Mouse (Mus musculus) G1E (cell line): Measurements from ENCODE around the gene Gm27029. TPM values are rescaled to one million over a fixed set of nuclear protein-coding genes. Genes with fewer than 3 reads are reported as not detected.
A peak's percentile ranks its signal among the peaks of the same experiment; 100 is the strongest.

ENCODE experiments used
- ATAC-seq: 2 replicates; pipeline ENCODE4 v1.8.0; 2016; ENCODE audit warnings: mild to moderate bottlenecking; ENCODE audit not compliant: insufficient number of reproducible peaks, poor library complexity, low FRiP score, severe bottlenecking; ENCODE audit errors: extremely low read depth
- DNase-seq: peaks from one replicate; pipeline ENCODE4 v3.0.0; 2012; ENCODE audit warnings: low spot score
- H3K27me3 ChIP-seq: 2 replicates; pipeline ENCODE4 v1.6.1; 2012; ENCODE audit warnings: mild to moderate bottlenecking, low read length, inconsistent platforms; ENCODE audit not compliant: insufficient read depth
- H3K36me3 ChIP-seq: replicated peaks from 2 replicates; pipeline ENCODE3; 2012; ENCODE audit warnings: mild to moderate bottlenecking, inconsistent platforms
- H3K4me1 ChIP-seq: 2 replicates; pipeline ENCODE4 v1.6.1; 2012; ENCODE audit warnings: low read depth, low read length, inconsistent platforms, mixed read lengths; ENCODE audit not compliant: insufficient read depth
- H3K4me3 ChIP-seq: 2 replicates; pipeline ENCODE4 v1.5.1; 2012; ENCODE audit warnings: low read depth, mild to moderate bottlenecking, inconsistent platforms, low read length, moderate library complexity, mixed read lengths
- H3K9me3 ChIP-seq: replicated peaks from 2 replicates; pipeline ENCODE4 v1.6.1; 2012; ENCODE audit warnings: inconsistent platforms
- CTCF ChIP-seq: IDR thresholded peaks from 2 replicates; pipeline ENCODE4 v1.5.1; 2012; ENCODE audit warnings: low read depth, low read length, inconsistent platforms, mixed read lengths
- GATA1 ChIP-seq: IDR thresholded peaks from 2 replicates; pipeline ENCODE4 v1.6.1; 2012; ENCODE audit warnings: borderline replicate concordance, low read length, inconsistent platforms, mixed read lengths
- GATA2 ChIP-seq: IDR thresholded peaks from 2 replicates; pipeline ENCODE4 v1.6.1; 2012; ENCODE audit warnings: low read depth, low read length, inconsistent platforms, borderline replicate concordance
- POLR2AphosphoS5 ChIP-seq: IDR thresholded peaks from 2 replicates; pipeline ENCODE4 v1.6.1; 2012; ENCODE audit warnings: low read depth, low read length, inconsistent platforms; ENCODE audit not compliant: insufficient replicate concordance
- TAL1 ChIP-seq: conservative IDR thresholded peaks from 2 replicates; pipeline ENCODE4 v1.6.1; 2012; ENCODE audit warnings: low read depth, low read length, inconsistent platforms, mixed read lengths
- polyA plus RNA-seq: library from polyadenylated mRNA; stranded (reverse); fragments of >175 nt; gene quantifications from 2 replicates; pipeline ENCODE4 v1.2.3, GENCODE M21; 2012
- total RNA-seq, 2 experiments: library from RNA; stranded (forward) in 1 of 2; stranded (reverse) in 1 of 2; fragments of 200-1000 nt in 1 of 2; fragments of >200 nt in 1 of 2; fragmentation: Nextera tagmentation in 1 of 2; gene quantifications; 2 replicates each; pipeline ENCODE4 v1.2.3; 2014 to 2017

Gm27029 gene
- total and polyA plus RNA-seq, 3 experiments, result 0.90 to 3.0 (median 2.1) TPM

DNA sequence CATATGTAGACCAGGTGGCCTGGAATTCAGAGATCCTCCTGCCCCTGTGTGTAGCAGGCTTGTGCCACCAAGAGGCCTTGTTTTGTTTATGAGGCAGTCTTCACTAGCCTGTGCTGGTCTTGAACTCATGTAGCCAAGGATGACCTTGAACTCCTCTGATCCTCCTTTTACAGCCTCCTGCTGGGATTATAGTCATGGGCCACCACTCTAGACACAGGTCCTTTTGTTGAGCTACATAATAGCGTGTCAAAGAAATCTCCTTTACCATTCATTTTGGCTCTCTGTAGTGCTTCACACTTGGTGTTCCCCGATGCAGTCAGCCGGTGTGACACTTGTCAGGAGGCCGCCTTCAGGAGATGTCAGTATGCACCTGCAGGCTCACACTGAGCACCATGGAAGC is 12.3 kb upstream of the Gm27029 start:
- Histone ChIP-seq H3K4me1 (peaks cover 11% of the 10 kb centered on the region), H3K9me3 (no peaks in the 10 kb centered on the region), H3K4me3 (no peak overlapping the region), H3K27me3 (no peaks in the 10 kb centered on the region), H3K36me3 (peaks cover 45% of the 10 kb centered on the region)
- ATAC-seq, result no peak
- DNase-seq, result no peak
- TF ChIP-seq CTCF (no peak), GATA2 (no peak), TAL1 (no peak), POLR2AphosphoS5 (no peak), GATA1 (no peak)

DNA sequence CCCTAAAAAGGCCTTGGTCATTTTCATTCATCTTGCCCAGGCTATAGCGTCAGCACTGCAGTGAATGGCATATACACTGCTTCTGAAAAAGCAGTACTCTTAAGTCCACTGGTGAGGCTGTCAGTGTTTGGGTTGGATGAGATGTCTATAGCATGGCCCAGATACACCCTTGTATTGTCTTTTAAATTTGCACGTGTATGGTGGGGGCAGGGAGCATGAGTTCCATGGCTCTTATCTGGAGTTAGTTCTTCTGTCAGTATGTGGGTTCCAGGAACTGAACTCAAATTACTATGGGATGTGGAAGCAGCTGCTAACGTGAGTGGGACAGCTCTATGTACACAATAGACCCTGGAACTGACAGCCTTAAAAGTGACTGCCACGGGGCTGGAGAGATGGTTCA is 11.2 kb upstream of the Gm27029 start:
- no peak overlapping the region for H3K4me3 ChIP-seq
- no peak for TF ChIP-seq GATA2
- no peak for TF ChIP-seq TAL1
- no peak for TF ChIP-seq CTCF
- TF ChIP-seq POLR2AphosphoS5, result no peak
- TF ChIP-seq GATA1, result no peak
- DNase-seq (no peak), ATAC-seq (no peak)
- no peaks in the 10 kb centered on the region for H3K9me3 ChIP-seq
- peaks cover 11% of the 10 kb centered on the region for H3K4me1 ChIP-seq
- H3K27me3 ChIP-seq, result no peaks in the 10 kb centered on the region
- peaks cover 55% of the 10 kb centered on the region for H3K36me3 ChIP-seq

DNA sequence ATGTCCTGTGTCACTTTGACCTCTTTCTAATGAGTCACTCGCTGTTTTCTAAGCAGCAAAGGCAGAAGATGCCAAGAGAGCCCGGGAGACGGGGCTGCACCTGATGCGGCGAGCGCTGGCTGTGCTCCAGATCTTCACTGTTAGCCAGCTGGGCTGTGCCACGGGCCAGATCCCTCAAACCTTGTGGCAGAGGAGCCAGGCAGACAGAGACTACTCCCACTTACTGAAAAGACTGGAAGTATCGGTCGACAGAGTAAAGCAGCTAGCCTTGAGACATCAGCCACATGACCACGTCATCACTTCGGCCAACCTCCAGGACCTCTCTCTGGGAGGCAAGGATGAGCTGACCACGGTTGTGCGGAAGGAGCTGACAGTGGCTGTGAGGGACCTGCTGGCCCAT is 8.8 kb upstream of the Gm27029 start:
- no peak for TF ChIP-seq GATA2
- Histone ChIP-seq H3K4me3 (no peak overlapping the region), H3K36me3 (peaks cover 80% of the 10 kb centered on the region), H3K9me3 (no peaks in the 10 kb centered on the region), H3K4me1 (peaks cover 14% of the 10 kb centered on the region), H3K27me3 (no peaks in the 10 kb centered on the region)
- no peak for ATAC-seq
- no peak for DNase-seq

DNA sequence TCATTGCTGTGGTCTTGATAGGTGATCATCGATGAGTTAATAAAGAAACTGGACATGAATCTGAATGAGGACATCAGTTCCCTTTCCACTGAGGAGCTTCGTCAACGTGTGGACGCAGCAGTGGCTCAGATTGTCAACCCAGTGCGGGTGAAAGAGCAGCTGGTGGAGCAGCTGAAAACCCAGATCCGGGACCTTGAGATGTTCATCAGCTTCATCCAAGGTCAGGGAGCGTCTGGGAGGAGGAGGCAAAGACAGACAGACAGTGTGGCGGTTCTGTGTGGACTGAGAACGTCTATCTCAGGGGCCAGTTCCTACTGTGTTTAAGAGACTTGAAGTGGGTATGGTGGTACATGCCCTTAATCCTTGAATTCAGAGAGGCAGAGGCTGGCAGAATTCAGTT is 6.7 kb upstream of the Gm27029 start:
- H3K27me3 ChIP-seq, result no peaks in the 10 kb centered on the region
- TF ChIP-seq TAL1, result no peak
- no peak for TF ChIP-seq GATA2
- no peak for TF ChIP-seq GATA1
- TF ChIP-seq CTCF, result no peak
- no peak for TF ChIP-seq POLR2AphosphoS5
- peaks cover 86% of the 10 kb centered on the region for H3K36me3 ChIP-seq
- H3K4me1 ChIP-seq, result peaks cover 23% of the 10 kb centered on the region
- no peak overlapping the region for H3K4me3 ChIP-seq
- no peaks in the 10 kb centered on the region for H3K9me3 ChIP-seq
- ATAC-seq (no peak), DNase-seq (no peak)

DNA sequence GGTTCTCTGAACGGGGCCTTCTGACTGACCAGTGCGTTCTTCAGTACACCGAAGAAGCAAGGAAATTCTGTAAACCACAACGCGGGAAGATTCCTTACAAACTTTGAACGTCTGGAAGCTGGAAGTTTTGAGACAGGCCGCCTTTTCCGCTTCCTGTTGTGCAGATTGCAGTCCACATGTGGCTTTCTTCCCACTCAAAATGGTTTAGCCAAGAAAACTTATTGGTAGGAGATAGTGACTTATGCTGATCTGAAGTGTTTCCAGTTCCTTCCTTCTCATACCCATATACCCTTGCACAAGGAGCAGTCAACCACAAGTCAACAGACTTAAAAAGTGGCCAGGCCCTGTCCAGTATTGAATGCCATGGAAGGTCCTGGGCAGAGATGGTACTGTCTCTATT is 1.6 kb upstream of the Gm27029 start:
- ATAC-seq, result no peak
- no peak for DNase-seq
- TF ChIP-seq GATA2 (no peak), POLR2AphosphoS5 (no peak), TAL1 (no peak), CTCF (no peak), GATA1 (no peak)
- Histone ChIP-seq H3K36me3 (peaks cover 39% of the 10 kb centered on the region), H3K4me3 (peak overlapping the region; percentile 89; the same call in 1 of the 2 replicates), H3K9me3 (no peaks in the 10 kb centered on the region), H3K27me3 (no peaks in the 10 kb centered on the region), H3K4me1 (peaks cover 39% of the 10 kb centered on the region)

DNA sequence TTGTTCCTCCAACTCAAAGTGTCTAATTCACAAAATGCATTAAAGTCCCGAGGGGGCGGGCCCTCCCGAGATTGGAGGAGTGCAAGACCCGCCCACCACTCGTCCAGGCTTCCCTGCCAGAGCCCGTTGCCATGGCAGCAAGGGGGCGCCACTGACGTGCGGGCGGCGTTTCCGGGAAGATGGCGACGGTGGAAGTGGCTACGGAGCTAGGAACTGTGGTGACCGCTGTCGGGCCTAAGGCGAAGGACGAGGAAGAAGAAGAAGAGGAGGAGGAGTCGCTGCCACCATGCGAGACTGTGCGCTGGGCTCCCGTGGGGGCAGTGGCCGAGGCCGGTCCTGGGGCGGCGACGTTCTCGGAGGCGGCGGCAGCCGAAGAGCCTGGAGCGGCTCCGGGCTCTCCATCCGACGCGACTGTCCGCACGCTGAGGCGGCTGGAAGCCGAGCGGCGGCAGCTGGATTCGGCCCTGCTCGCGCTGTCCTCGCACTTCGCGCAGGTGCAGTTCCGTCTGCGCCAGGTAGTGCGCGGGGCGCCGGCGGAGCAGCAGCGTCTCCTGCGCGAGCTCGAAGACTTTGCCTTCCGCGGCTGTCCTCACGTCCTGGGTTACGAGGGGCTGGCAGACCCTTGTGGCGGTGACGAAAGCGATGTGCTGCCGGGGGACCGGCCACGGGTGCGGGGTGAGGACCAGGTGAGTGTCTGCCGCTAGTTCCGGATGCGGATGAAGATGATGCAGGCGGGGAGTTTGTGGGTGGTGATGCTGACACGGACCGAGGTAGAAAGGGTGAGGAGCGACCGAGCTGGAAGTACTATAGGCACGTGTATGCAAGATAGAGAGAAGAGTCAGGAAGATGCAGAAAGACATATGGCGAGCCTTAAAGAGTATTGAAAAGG is 573 bp upstream of the Gm27029 start, which contains the start of the genes Rundc1 and Ptges3l:
Gene Rundc1 (plus strand): TSS at position 161 of the 889 bp plus-strand sequence.
Gene Ptges3l (minus strand): TSS at position 409 of the 889 bp plus-strand sequence.
- no peak for TF ChIP-seq POLR2AphosphoS5
- no peak for TF ChIP-seq CTCF
- no peak for TF ChIP-seq GATA2
- TF ChIP-seq GATA1, result no peak
- TF ChIP-seq TAL1, result no peak
- no peaks in the 10 kb centered on the region for H3K9me3 ChIP-seq
- peaks cover 40% of the 10 kb centered on the region for H3K4me1 ChIP-seq
- peaks cover 29% of the 10 kb centered on the region for H3K36me3 ChIP-seq
- no peaks in the 10 kb centered on the region for H3K27me3 ChIP-seq
- ATAC-seq (peak; percentile 80), DNase-seq (peak; percentile 94)
- peak within 1 kb of the TSS; percentile 89 for H3K4me3 ChIP-seq
